Mouse (Mus musculus) gastrocnemius, adult 8-10 months (tissue): ENCODE measurements around the gene Flt1. TPM values are rescaled to one million over a fixed set of nuclear protein-coding genes. Genes with fewer than 3 reads are reported as not detected.
A peak's percentile ranks its signal among the peaks of the same experiment; 100 is the strongest.

ENCODE experiments used
- DNase-seq, 2 experiments: peaks; one replicate each; pipeline ENCODE4 v3.0.0; 2022; ENCODE audit warnings: low spot score in 2 of 2
- total RNA-seq, 4 experiments: library from RNA; stranded (reverse); gene quantifications; 2 replicates each; pipeline ENCODE4 v1.2.4; 2022

Gene Flt1
- total RNA-seq: 10 to 100 TPM; 21.2 to 27.7 (median 24.7) TPM

DNA sequence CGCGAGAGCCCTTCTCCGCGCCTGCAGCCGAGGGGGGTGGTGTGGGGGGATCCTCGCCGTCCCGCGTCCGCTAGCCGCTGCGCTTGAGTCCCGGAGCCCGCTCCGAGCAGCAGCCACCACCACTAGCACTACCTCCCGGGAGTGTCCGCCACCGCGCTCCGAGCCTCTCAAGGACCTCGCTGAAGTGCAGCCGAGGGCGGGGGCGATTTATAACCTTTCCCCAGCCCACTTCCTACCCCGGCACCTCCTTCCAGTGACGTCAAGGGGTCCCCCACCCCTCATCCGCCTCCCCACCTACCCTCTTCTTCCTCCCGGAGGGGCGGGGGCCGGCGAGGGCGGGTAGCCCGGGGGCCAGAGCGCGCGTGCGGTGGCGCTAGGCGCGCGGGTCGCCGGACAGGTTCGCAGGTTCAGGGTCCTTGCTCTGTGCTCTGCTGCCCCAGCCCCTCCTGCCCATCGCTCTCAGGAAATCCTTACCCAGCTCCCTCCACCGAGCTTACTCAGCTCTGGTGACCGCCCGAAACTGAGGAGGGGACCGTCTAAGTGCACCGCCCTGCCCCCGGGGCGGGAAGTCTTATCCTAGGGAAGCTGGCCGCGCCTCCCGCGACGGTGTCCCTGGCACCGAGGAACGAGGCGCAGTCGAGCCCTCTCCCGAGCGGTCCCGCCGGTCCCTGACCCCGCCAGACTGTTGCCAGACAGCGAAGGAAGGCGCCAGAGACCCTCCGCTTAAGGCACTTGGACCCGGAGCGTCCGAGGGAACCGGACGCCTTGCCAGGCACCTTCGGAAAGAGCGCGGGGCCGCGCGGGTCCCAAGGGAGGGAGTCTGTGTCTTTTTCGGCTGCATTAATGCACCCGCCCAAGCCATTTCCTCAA, at the start of gene Flt1:
Flt1 (minus strand) TSS at position 181 of the 870 bp plus-strand sequence.
- DNase-seq: peak in 1 of 2 experiments; percentile 20

DNA sequence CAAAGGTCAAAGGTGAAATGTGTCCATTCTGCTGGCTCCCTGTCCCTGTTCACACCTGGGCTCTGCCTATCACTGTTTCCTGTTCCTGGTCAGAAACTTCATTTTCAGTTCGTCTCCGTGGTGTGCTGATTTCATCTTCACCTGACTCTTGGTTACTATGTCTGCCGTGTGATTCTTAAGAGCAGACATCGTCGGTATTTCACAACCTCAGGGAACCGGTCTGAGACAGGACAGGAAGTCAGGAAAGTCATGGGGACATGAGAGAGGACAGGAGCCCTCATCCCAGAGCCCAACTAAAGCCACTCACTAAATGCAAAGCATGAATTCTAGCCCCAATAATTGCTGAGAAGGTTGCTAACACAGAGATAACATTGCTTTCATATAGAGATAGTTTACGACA, 49.4 kb upstream of the Flt1 start:
- DNase-seq: no peak

DNA sequence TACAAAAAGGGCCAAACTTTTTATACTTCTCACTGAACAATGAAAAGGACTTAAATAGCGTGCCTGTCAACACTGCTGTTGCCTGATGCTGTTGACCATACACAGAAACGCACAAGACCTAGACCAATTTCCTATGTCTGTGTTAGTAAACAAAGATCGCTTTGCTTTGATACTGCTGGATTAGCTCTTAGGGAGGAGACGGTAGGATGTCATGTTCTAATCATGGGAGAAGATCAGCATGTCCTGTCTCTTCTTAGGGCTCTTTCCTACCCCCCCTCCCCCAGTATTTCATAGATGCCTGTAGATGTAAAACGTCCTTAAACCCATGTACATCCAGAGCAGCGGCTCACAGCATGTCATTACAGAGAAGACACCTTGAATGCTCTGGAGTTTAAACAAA, 44.1 kb upstream of the Flt1 start:
- no peak for DNase-seq

DNA sequence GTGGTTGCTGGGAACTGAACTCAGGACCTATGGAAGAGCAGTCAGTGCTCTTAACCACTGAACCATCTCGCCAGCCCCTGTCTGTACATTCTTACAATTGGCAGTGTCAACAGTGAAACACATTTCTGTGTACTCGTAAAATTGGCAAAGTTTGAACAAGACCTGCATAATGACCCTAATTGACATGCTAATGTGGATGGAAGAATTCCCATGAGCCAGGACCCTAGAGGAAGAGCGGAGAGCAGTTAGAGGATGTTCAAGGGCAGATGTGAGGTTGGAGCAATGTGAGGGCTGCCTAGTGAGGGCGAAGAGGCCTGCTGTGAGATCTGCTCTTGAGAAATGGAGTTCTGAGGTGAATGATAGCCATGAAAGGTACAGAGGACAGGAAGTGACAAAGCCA, 38.2 kb upstream of the Flt1 start:
- no peak for DNase-seq

DNA sequence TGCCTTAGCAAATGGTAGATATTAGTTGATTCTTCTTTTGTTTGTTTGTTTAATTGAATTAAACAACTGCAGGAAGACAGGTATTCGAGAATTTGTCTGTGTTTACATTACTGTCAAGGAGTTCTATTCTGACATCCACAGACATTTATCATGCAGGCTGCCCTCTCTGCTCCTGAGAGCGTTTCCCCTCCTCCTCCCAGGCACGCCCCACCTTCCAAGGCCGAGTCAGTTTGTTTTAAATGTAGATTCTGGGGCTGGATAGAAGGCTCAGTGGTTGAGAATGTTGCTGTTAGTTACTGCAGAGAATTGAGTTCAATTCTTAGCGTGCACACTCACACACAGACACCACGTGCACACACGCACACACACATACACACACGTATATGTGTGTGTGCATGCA, 36.2 kb upstream of the Flt1 start:
- no peak for DNase-seq

DNA sequence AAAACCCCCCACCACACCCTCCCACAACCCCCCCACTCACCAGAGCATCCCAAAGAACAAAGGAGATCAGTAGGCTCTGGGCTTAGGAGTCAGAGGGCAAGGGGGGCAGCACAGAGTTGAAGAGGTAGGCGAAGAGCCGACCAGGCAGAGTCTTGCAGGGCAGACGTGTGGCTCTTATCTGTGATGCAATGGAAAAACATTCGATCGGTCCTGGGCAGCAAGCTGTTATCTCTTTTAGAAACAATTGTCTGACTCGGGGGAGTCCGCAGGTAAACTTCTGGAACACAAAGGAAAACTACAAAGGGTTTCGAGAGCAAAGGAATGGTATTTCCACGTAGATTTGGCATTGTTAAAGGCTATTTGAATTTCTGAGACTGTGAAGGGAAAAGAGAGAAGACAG, 35.5 kb upstream of the Flt1 start:
- DNase-seq: no peak

DNA sequence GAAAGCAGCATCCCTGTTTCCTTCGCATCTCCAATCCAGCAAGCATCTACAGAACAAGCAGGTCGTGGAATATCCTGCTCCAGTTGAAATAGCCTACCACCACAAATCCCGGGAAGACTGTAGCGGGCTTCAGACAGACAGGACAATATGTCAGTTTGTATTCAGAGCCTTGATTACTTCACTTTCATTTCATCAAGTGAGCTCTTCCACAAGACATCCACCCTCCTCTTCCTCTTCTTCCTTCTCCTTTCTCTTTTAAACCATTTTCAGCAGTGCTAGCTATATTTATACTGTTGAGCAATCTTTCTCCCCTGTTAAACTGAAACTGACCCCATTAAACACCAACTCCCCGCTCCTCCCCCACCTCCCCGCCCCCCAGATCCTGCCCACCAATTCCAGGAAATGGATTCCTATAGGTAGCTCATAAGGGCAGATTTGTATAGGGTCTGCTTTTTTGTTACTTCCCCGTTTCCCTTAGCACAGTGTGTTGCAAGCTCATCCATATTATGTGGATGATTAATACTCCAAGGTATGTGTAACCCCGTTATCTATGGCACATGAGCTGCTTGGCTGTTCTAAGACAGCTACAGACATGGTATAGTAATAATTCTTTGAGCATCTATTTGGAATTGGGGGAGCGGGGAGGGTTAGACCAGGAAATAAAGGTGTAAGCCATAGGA, 33.0 kb upstream of the Flt1 start:
- DNase-seq: no peak

DNA sequence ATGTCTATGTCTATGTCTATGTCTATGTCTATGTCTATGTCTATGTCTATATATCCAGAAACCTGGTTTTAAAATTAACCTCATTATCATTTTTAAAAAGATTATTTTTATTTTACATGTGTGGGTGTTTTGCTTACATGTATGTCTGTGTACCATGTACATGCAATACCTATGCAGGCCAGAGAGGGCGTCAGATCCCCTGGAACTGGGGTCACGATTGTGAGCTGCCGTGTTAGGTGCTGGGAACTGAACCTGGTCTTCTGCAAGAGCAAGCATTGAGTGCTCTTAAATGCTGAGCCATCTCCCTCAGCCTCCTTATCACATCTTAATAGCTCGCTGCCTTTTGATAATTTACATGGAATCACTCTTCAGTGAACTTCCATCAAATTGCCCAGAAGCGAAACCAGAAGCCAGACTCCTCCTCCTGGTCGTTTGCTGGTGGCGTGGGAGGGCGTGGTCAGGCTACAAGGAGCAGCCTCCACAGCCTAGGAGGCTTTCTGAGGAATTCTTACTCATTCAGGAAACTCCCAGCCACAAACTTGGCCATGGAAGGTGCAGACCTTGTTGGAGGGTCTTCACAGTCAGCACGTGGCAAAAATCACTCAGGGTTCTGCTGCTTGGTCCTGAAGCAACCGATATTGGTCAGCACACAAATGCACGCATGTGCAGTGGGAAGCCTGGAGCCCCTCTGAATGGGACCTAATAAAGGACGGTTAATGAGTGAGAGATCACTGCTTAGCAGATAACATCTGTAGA, 32.2 kb upstream of the Flt1 start:
- no peak for DNase-seq

DNA sequence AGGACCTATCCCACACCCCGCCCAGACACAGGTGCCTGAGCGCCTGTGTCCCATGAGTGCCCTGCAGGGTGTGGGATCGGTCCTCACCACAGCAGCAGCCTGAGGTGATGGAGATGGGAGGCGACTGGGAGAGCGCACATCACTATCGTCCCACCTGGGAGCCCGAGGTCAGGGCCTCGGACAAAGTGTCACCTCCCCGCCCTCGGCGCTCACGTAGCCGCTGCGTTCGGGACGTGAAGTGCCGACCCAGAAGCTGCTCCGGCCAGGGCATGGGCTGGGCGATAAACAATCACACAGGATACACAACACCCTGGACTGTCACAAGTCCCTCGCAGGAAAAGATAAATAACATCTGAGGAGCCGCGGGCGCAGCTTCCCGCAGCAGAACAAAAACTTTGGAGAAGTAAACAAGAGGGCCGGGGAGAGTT, 27.1 kb upstream of the Flt1 start:
- no peak for DNase-seq

DNA sequence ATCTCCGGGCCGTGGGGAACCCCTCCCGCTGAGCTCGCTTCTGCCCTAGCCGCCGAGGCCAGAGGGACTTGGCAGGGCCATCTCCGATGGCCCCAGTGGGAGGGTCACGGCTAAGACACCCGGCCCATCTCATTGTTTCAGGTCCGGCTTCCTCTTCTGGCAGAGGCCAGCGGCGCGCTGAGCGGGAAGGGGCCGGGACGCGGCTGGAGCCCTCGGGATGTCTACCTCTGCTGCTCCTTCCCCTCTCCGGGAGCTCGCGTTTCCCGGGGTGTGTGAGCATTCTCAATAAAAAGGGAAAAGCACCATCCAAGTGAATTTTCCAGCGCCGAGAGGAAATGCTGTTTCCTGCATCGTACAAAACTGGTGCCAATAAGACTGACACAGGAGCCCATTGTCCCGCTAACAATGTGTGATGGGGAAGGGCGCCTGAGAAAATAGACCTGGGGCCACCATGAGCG, 25.9 kb upstream of the Flt1 start:
- peak; percentile 17 to 20 for DNase-seq

DNA sequence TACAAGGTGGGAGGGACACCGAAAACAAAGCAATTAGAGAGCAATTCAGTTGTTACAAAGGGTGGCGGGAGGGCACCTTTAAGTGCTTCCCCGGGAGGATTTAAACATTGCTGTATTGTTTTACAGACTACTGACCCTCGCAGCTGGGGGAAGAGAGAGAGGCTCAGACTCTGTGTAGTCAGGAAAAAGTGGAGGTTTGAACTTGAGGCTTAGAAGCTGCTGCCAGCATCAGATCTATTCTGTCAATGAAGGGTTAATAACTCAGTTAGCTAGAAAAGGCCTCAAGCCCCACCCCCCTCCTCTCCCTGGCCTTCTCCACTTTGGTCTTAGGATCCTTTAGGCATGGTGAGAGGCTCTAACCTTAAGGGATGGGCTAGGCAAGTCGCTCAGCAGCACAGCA, 24.2 kb upstream of the Flt1 start:
- no peak for DNase-seq

DNA sequence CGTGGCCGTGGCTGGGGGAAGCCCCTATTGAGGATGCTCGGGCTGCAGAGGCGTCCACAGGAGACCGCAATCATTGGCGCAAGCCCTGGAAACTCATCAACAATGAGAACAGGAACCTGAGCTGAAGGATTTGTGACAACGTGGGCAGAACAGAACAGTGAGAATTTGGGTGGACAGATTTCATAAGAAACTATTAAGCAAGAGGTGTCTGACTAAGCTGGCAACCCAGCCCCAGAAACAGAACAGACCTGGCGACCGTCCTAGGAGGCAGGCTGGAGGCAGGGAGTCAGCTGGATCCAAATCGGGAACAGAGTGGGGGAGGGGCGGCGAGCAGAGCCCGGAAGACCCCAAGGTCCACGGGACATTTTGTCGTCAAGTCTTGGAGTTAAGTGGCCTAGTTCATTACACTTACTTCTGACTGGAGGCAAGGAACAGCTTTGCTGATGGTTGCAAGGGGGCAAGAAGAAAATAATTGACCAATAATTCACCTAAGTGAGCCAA, 22.3 kb upstream of the Flt1 start:
- peak; percentile 21 to 27 for DNase-seq

DNA sequence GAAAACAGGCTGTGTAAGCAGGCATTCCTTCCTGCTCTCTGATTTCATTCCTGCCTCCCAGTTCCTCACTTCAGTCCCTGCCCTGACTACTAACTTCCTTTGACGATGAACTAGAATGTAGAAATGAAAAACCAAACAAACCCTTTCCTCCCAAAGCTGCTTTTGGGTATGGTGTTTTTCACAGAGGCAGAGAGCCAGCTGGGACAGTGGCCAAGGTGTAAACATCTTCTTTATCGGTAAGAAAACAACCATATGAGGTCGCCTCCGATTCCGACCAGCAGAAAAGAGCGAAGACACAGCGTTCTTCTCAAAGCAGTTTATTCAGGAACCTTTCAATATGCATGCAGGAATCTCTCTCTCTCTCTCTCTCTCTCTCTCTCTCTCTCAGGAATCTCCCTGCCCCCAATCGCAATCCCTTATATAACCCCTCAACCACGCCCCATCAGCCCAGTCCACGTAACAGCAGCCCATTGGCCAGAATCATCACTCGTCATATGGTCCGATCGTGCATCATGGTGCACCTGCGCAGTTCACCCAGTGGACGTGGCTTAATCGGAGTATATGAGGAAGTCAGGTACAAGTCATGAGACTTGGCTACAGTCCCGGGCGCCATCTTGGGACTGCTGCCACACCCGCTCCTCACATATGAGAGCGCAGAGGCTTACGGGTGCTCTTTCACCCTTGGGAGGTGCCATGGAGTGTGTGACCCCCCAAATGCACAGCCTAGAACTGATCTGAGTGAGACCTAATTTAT, 19.3 kb upstream of the Flt1 start:
- no peak for DNase-seq

DNA sequence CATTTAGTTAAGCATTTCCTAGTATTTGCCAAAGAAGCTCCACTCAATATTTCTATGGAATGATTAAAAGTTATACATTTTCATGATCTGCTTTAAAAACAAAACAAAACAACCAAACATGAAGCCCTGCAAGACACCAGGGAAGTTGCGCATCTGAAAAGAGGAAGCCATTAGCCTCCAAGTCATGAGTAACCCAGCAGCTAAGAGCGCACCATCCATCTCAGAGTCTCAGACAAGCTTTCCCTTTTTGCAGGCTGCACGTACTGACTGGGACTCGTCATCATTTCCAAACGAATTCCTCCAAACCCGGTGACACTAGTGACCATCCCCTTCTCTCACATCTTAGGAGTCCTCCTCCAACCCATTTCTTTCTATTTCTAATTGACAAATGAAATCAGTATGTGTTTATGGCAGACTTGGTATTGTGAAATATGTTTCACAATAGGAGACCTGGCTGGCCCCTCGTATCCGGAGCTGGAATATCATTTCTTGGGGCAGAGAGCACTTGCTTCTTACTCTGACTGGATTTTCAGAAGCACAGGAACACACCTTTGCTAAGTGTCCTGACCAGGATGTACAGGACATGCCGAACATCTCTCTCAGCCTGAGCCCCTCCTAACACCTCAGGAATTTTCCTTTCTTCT, 16.8 kb upstream of the Flt1 start:
- DNase-seq: no peak

DNA sequence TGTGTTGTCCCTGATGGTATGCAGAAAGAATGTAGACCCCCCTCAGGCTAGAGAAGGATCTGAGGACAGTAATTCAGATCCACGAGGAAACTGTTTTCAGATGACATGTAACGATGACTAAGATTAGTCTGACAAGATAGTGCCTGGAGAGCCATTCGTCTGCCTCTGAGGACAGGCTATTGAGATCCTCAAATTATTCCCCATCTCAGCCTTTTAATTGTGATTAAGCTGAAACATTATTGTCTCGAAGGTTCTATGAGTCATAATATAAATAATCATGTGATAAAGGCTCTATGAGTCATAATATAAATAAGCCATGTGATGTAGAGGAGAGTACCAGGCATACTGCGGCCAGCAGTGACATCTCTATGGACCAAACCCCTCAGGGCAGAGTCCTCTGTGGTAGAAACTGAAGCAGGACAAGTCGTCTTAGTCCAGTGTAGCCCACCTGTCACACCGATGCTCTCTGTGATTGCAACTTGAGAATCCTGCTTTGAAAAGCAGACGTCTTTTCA, 11.0 kb upstream of the Flt1 start:
- no peak for DNase-seq

DNA sequence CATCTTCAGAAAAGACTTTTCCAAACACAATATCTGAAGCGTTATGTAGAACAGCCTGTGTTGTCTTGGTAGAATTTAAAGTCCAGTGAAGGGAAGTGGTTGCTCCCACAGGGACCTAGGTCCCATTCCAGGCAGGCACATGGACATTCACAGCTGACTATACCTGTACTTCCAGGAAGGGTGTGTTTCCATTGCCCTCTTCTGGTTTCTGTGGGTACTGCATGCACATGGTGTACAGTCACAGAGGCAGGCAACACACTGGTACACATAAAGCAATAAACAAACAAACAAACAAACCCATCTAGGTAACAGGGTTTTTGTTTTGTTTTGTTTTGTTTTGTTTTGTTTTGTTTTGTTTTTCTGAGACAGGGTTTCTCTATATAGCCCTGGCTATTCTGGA, 7.9 kb upstream of the Flt1 start:
- no peak for DNase-seq

DNA sequence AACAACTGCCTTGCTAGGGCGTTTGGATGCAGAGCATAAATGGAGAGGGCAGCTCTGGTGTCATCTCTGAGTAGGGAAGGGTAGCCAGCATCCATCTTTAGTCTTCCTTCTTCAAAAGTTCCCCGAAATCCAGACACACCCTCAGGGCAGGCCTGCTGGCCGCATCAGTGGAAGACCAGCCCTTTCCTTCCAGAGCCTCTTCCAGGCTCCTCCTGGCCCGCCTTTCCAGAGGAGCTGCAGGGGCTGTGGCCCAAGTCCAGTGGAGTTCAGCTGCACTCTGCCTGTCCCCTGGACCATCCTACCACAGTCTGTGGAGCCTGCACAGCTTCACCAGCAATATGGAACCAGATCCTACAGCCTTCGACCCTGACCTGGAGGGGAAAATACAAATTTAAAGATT, 7.1 kb upstream of the Flt1 start:
- DNase-seq: no peak

DNA sequence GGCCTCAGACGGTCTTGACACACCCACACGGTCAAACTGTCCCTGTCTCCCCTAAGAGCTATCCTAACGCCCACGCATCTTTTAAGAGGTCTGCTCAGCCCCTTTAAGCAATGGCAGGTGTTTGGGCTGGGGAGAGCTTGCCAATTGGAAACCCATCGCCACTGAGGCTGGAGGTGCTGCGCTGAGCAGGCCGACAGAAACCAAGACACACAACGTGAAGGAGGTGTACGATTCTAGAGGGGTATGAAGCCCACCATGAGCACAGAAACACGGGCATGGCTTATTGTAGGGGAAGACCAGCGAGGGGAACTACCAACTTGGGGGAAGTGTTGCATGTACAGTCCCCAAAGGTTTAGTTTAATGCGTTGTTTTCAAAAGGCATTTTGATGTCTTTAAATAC, 1.7 kb upstream of the Flt1 start:
- no peak for DNase-seq

DNA sequence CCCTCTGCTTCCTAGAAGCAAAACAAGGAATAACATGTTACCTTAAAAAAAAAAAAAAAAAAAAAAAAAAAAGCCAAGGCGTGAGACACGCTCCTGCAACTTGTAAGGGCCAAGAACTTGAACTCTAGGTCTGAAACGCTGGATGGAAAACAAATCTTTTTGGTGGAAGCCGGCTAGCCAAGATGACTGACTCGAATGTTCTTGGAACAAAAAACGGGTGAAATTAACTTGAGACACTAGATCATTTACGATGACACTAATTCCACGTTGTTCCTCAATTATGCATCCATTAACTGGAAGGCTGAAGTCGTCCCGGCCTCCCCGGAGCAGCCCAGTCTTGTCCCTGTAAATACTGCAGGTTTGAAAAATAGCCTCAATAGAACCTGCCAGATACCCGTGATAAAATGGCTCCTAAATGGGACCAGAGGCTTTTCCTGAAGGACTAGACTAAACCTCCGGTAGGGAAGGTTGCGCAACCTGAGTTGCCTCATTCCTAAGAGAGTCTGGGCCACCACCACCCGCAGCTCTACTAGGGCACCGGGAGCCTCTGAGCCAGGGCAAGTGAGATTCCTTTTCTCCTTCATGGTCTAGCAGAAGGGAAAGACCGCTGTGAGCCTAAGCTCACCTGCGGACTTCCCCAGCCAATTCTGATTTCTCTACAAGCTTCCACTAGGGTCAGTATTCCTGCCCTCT, 1.0 kb upstream of the Flt1 start:
- no peak for DNase-seq
